Mouse (Mus musculus): ENCODE data around the gene Pparg. TPM values are rescaled to one million over a fixed set of nuclear protein-coding genes. Genes with fewer than 3 reads are reported as not detected.

The Pparg gene
- total and polyA plus RNA-seq, 3 experiments = not detected

DNA sequence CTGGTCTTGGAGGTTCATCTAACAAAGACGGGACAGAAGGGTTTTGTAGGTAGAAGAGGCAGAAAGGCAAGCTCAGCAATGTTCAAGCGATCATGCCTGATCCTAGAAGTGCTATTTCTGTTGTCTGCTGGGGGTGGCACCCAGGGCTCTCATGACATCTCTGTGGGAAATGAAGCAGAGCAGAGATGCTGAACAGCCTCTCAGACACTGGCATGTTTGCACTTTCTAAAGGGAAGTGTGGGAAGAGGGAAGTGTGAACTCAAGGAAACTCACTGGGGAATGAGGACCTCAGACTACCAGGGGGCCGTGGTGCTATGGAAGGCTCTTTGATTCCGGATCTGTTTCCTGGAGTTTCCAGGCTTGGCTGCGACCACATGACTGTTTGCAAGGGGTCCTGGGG lies 144.2 kb downstream of the Pparg start:
- Histone ChIP-seq H3K27ac (ENCODE audit: insufficient read depth, low read depth) (no peak overlapping the region), H3K79me2 (replicated peaks; ENCODE audit: control insufficient read depth, extremely low read depth, insufficient read depth, poor library complexity, severe bottlenecking) (no peaks in the 10 kb centered on the region), H3K27me3 (replicated peaks) (no peaks in the 10 kb centered on the region), H3K4me2 (ENCODE audit: insufficient read depth, low read depth, poor library complexity, severe bottlenecking) (no peak overlapping the region), H3K4me3 (replicated peaks in 1 of 3; ENCODE audit: low read depth in 2 of 3, low read length in 2 of 3, poor library complexity in 1 of 3) (no peak overlapping the region), H3K36me3 (replicated peaks in 1 of 2; ENCODE audit: control insufficient read depth in 1 of 2, insufficient read depth in 1 of 2, low read length in 1 of 2) (no peaks in the 10 kb centered on the region), H3K9ac (ENCODE audit: insufficient read depth, low read depth) (no peak overlapping the region), H3K4me1 (ENCODE audit: control insufficient read depth in 1 of 2, insufficient read depth in 2 of 2) (peaks cover 9 to 21% of the 10 kb centered on the region in 2 experiments; a peak in 3 of 4 replicates), H3K9me3 (replicated peaks; ENCODE audit: low read length) (peaks cover 7% of the 10 kb centered on the region)
- DNase-seq (ENCODE audit: extremely low read depth) = no peak
- TF ChIP-seq RAD21 (IDR thresholded peaks at IDR 0.05; ENCODE audit: low read depth, low read length) (no peak), IRF4 (IDR thresholded peaks at IDR 0.05; ENCODE audit: low read depth, low read length) (no peak), KAT2A (IDR thresholded peaks at IDR 0.05; ENCODE audit: insufficient replicate concordance, low read length) (no peak), MAZ (IDR thresholded peaks at IDR 0.05; ENCODE audit: low read depth, low read length) (no peak), ZKSCAN1 (IDR thresholded peaks at IDR 0.05; ENCODE audit: borderline replicate concordance, low read depth, low read length) (no peak), E2F4 (IDR thresholded peaks at IDR 0.05; ENCODE audit: insufficient replicate concordance, low read depth, low read length) (no peak)
- dilution Hi-C loops (cut with MboI; ENCODE audit: extremely low pct_ligation_motif_present, extremely low pct_unique_long_range_greater_than_20kb, low sequenced_read_pairs) = no loop called here
- in situ Hi-C loops (cut with MboI; ENCODE audit: low pct_ligation_motif_present, low pct_unique_long_range_greater_than_20kb, low sequenced_read_pairs) = no loop called here

DNA sequence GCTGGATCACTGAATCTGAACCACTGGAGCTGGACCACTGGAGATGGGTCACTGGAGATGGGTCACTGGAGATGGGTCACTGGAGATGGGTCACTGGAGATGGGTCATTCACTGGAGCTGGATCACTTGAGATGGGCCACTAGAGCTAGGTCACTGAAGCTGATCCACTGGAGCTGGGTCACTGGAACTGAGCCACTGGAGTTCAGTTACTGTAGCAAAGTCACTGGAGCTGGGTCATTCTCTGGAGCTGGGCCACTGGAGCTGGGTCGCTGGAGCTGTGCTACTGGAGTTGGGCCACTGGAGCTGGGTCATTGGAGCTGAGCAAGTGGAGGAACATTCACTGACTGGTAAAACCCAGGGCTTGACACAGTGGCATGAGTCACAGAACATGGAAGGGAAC lies 145.7 kb downstream of the Pparg start:
- Histone ChIP-seq H3K4me3 (replicated peaks in 1 of 3; ENCODE audit: low read depth in 2 of 3, low read length in 2 of 3, poor library complexity in 1 of 3) (no peak overlapping the region), H3K4me2 (ENCODE audit: insufficient read depth, low read depth, poor library complexity, severe bottlenecking) (no peak overlapping the region), H3K36me3 (replicated peaks in 1 of 2; ENCODE audit: control insufficient read depth in 1 of 2, insufficient read depth in 1 of 2, low read length in 1 of 2) (no peaks in the 10 kb centered on the region), H3K9me3 (replicated peaks; ENCODE audit: low read length) (peaks cover 7% of the 10 kb centered on the region), H3K9ac (ENCODE audit: insufficient read depth, low read depth) (no peak overlapping the region), H3K27me3 (replicated peaks) (no peaks in the 10 kb centered on the region), H3K4me1 (ENCODE audit: control insufficient read depth in 1 of 2, insufficient read depth in 2 of 2) (peaks cover 5 to 16% of the 10 kb centered on the region in 2 experiments; a peak in 2 of 4 replicates), H3K27ac (ENCODE audit: insufficient read depth, low read depth) (no peak overlapping the region), H3K79me2 (replicated peaks; ENCODE audit: control insufficient read depth, extremely low read depth, insufficient read depth, poor library complexity, severe bottlenecking) (no peaks in the 10 kb centered on the region)
- dilution Hi-C loops (cut with MboI; ENCODE audit: extremely low pct_ligation_motif_present, extremely low pct_unique_long_range_greater_than_20kb, low sequenced_read_pairs) (no loop called here), in situ Hi-C loops (cut with MboI; ENCODE audit: low pct_ligation_motif_present, low pct_unique_long_range_greater_than_20kb, low sequenced_read_pairs) (no loop called here)
- TF ChIP-seq ZMIZ1 (IDR thresholded peaks at IDR 0.05; ENCODE audit: low read depth, low read length) (no peak), JUND (conservative IDR thresholded peaks at IDR 0.05; ENCODE audit: low read depth, low read length) (no peak), UBTF (IDR thresholded peaks at IDR 0.05; ENCODE audit: low read depth, low read length) (no peak), MXI1 (IDR thresholded peaks at IDR 0.05; ENCODE audit: low read depth, low read length) (no peak), MEF2A (IDR thresholded peaks at IDR 0.05; ENCODE audit: borderline replicate concordance, low read depth, low read length) (no peak), SIN3A (IDR thresholded peaks at IDR 0.05; ENCODE audit: low read length) (no peak), MAX (IDR thresholded peaks at IDR 0.05; ENCODE audit: low read length) (no peak), RAD21 (IDR thresholded peaks at IDR 0.05; ENCODE audit: low read depth, low read length) (no peak), MAZ (IDR thresholded peaks at IDR 0.05; ENCODE audit: low read depth, low read length) (no peak), ELF1 (IDR thresholded peaks at IDR 0.05; ENCODE audit: low read depth, low read length) (no peak), ZKSCAN1 (IDR thresholded peaks at IDR 0.05; ENCODE audit: borderline replicate concordance, low read depth, low read length) (no peak), HCFC1 (IDR thresholded peaks at IDR 0.05; ENCODE audit: low read depth, low read length) (no peak), POLR2A (IDR thresholded peaks at IDR 0.05; ENCODE audit: low read depth, low read length) (no peak), JUN (IDR thresholded peaks at IDR 0.05; ENCODE audit: insufficient read depth, low read depth, low read length) (no peak), NELFE (IDR thresholded peaks at IDR 0.05; ENCODE audit: low read depth, low read length) (no peak), MAFK (IDR thresholded peaks at IDR 0.05; ENCODE audit: insufficient replicate concordance, low read length) (no peak), EP300 (IDR thresholded peaks at IDR 0.05; ENCODE audit: low read length) (no peak), KAT2A (IDR thresholded peaks at IDR 0.05; ENCODE audit: insufficient replicate concordance, low read length) (no peak)
- no peak for DNase-seq (ENCODE audit: extremely low read depth)
